Mouse (Mus musculus) retina, adult 2 months (tissue): ENCODE data around the gene Snta1.
"Not testable (repeated sequence)": the region's sequence is repeated elsewhere in the genome, so short reads cannot be mapped to it uniquely, and the experiment has no call there.

ENCODE experiments used
- DNase-seq: peaks from one replicate; pipeline ENCODE4 v3.0.0-alpha.2; 2012; ENCODE audit warnings: low read depth, low spot score

The Snta1 gene

DNA sequence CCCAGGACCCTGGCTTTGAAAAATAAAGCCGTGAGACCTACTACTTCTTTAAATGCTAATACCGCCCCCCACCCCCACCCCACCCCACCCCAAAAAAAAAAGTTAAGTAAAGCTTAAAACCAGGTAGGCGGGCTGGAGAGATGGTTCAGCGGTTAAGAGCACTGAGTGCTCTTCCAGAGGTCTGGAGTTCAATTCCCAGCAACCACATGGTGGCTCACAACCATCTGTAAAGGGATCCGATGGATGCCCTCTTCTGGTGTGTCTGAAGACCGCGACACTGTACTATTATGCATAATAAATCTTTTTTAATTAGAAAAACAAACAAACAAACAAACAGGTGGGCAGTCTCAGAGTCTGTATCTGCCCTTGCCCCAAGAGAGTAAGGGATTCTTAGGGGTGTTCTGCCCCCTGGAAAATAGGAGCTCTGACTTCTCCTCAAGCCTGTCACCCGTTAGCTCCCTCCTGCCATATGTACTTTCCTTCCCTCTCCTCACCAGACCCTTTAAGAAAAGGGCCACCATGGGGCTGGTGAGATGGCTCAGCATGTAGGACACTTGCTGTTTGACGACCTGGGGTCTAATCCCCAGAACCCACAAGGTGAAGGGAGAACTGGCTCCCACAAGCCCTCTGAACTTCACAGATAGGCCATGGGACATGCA is 34.9 kb downstream of the Snta1 start, which contains the start of gene Cdk5rap1:
TSS of gene Cdk5rap1 (minus strand) at position 169 of the 659 bp plus-strand sequence.
- no peak for DNase-seq

DNA sequence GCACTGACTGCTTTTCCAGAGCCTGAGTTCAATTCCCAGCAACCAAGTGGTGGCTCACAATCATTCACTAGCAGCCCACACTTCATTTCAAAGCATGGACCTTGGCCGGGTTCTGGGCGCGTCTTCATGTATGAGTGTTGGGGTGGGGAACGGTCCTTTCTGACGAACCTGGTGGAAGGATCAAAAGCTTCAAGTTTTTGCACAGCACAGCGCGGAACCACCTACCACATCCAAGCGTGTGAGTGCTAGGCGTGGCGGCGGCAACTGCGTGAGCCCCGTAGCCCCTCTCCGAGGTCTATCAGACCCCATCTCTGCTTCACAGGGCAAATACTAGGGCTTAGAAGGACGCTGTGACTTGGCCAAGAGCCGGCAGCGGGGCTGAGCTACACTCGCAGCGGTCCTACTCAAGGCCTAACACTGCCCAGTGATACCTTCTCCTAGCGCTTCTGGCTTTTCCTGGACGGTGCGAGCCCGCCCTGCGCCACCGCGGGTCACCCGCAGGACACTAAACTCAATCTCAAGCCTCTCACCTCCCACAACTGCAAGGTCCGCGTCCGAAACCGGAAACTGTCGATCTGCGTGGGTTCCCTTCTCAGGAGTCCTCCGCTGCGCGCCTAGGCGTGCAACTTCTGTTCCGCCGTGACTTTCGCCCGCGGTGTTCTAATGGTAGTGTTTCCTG is 35.6 kb downstream of the Snta1 start:
- DNase-seq, result peak; percentile 70

DNA sequence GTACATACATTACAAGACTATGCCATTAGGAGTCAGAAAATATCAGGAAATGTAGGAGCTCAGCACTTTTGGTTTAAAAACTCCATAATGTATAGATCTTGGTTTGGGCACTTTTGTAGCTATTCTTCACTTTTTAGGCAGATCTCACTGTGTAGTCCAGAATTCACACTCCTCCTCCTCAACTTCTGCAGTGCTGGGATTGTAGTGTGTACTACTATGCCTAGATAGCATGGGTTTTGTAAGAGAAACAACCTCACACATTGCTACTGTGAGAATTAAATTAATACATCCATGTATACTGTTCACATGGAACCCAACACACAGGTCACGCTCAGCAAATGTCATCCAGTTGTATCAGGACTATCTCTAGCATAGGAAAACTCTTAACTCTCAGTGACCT is 40.4 kb downstream of the Snta1 start:
- no peak for DNase-seq

DNA sequence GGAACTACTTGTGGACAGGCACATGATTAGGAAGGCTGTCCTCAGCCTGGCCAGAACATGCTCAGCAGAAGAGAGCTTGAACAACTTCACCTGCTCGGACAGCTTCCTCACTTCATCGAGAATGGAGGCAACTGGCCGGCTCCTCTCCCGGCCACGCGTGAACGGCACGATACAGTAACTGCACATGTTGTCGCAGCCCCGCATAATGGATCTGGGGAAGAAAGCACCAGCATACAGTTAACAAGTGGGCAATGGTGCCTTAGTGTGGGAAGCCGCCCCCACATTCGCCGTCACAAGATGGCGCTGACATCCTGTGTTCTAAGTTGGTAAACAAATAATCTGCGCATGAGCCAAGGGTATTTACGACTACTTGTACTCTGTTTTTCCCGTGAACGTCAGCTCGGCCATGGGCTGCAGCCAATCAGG is 53.9 kb downstream of the Snta1 start:
- not testable (repeated sequence) for DNase-seq

DNA sequence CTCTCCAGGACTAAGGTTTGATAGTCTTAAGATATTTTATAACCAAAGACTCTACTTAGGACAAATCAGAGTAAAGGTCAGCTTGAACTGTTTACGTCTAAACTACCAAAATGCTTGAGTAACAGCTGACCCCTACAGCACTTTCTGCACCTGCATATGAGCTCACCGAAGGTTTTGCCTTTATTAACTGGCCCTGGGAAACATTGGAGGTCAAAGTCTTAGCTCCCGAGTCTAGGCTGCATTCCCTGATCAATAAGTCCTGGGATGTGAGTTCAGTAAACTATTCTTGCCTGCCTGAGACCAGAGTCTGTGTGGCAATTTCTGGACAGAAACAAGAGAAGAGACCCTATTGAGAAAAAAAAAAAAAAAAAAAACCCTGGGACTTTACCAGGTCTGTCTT is 59.7 kb downstream of the Snta1 start:
- no peak for DNase-seq

DNA sequence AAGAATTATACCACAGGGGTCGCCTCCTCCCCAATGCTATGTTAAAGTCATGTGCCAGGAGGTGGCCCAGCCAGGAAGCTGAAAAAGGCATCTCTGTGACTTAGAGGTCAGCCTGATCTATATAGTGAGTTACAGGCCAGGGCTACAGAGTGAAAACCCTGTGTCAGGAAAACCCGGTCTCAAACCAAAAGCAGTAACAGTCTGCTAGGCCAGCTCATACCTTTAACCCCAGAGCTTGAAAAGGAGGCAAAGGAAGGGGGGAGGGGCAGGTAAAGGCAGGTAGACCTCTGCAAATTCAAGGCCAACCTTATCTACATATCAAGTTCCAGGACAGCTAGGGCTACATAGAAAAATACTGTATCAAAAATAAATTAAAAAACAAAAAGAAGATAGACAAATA is 68.5 kb downstream of the Snta1 start:
- no peak for DNase-seq

DNA sequence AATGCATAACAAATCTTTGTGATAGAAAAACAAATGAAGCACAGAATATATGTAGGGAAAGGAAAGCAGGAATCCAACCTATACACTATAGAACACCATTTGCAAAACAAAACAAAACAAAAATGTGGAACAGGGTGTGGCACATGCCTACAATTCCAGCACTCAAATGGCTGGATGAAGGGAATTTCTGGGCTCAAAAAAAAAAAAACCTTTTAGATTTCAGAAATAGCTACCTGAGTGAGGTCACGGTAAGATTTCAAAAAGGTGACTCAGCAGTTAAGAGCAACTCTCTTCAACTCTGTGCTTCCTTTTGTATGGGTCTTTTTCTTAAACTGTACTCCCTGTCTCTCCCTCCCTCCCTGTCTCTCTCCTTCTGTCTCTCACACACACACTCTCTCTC is 69.7 kb downstream of the Snta1 start:
- DNase-seq, result no peak

DNA sequence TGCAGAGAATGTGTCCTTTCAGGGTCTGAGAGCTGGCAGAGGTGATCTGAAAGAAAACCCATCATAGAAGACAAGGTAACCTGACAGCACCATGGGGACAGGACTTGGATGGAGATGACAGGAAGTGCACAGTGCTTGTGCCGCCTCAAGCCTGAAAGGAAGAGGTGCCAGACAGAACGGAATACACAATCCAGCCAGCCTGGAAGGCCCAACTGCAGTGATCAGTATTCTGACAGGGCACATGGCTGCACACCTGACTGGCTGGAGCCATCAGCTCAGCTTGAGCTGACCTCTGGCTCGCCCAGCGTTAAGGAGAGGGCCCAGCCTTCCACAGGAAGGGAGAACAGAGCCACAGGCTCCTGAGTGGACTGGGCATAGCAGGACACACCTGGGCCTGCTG is 72.3 kb downstream of the Snta1 start:
- no peak for DNase-seq

DNA sequence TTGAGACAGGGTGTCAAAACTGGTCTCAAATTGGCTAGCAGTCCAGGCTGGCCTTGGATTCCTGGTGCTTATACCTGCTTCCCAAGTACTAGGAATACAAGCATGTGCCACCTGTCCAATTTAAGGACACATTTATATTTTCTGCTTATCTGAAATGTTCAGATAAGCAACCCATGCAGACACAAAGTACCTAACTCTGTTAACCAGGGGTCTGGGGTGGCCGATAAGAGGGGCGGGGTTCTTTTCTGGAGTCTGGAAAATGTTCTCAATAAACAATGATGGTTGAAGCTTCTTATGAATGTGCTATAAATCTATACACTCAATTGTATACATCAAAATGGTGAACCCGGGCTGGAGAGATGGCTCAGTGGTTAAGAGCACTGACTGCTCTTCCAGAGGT is 81.0 kb downstream of the Snta1 start:
- DNase-seq, result no peak
